Mouse (Mus musculus) lung, postnatal 0 days (tissue): Measurements from ENCODE around the gene Ccr7. TPM values are rescaled to one million over a fixed set of nuclear protein-coding genes. Genes with fewer than 3 reads are reported as not detected.
A peak's percentile ranks its signal among the peaks of the same experiment; 100 is the strongest.

Experiments used
- ATAC-seq: fragments of 200-750 bp; cut with Nextera tagmentation; 2 replicates; pipeline ENCODE4 v1.8.0; 2017; ENCODE audit warnings: moderate library complexity
- DNase-seq: peaks from one replicate; pipeline ENCODE4 v3.0.0-alpha.2; 2016; ENCODE audit warnings: low spot score
- H3K27ac ChIP-seq: fragments of 300-500 bp; sonication (generic); 2 replicates; pipeline ENCODE4 v1.5.1; 2014; ENCODE audit warnings: antibody characterized with exemption, mild to moderate bottlenecking, low read length, mixed read lengths
- H3K27me3 ChIP-seq: fragments of 300-500 bp; sonication (generic); replicated peaks from 2 replicates; pipeline ENCODE4 v1.6.1; 2014; ENCODE audit warnings: low read length, mixed read lengths; ENCODE audit not compliant: insufficient read depth
- H3K36me3 ChIP-seq: fragments of 300-500 bp; sonication (generic); 2 replicates; pipeline ENCODE4 v1.6.1; 2014; ENCODE audit warnings: low read length, mixed read lengths; ENCODE audit not compliant: insufficient read depth
- H3K4me1 ChIP-seq: fragments of 300-500 bp; sonication (generic); 2 replicates; pipeline ENCODE4 v1.6.1; 2014; ENCODE audit warnings: antibody characterized with exemption, low read depth, low read length, mixed read lengths; ENCODE audit not compliant: insufficient read depth
- H3K4me2 ChIP-seq: fragments of 300-500 bp; sonication (generic); replicated peaks from 2 replicates; pipeline ENCODE4 v1.6.1; 2014; ENCODE audit warnings: low read depth, mild to moderate bottlenecking, low read length, moderate library complexity, mixed read lengths
- H3K4me3 ChIP-seq: fragments of 300-500 bp; sonication (generic); 2 replicates; pipeline ENCODE4 v1.5.1; 2014; ENCODE audit warnings: low read depth, low read length
- H3K9ac ChIP-seq: fragments of 300-500 bp; sonication (generic); replicated peaks from 2 replicates; pipeline ENCODE4 v1.6.1; 2014; ENCODE audit warnings: low read depth, mild to moderate bottlenecking
- H3K9me3 ChIP-seq: fragments of 300-500 bp; sonication (generic); 2 replicates; pipeline ENCODE4 v1.6.1; 2016; ENCODE audit warnings: low read length, mixed read lengths
- CTCF ChIP-seq: IDR thresholded peaks from 2 replicates; pipeline ENCODE4 v1.5.1; 2016; ENCODE audit warnings: antibody characterized with exemption, mild to moderate bottlenecking
- EP300 ChIP-seq: IDR thresholded peaks from 2 replicates; pipeline ENCODE4 v1.6.1; 2016; ENCODE audit warnings: antibody characterized with exemption, mild to moderate bottlenecking, control low read depth
- WGBS: fragments of 180-500 bp; shearing (Covaris S2); extraction: QIAGEN DNeasy Blood & Tissue Kit; methylation state at CpG from one replicate; pipeline ENCODE4 v1.1.7; 2014; 5-methylcytosine and 5-hydroxymethylcytosine counted together
- polyA plus RNA-seq: library from polyadenylated mRNA; unstranded; fragments of >200 nt; fragmentation: Nextera tagmentation; extraction: Ambion mirVana; gene quantifications from 2 replicates; pipeline ENCODE4 v1.2.1, GENCODE M21; 2015

Gene Ccr7
- polyA plus RNA-seq, 1 experiment from 2014 or later: 0.69 TPM

- ATAC-seq: peak; percentile 50
- H3K27me3 ChIP-seq: no peaks in the 10 kb centered on the region
- peaks cover 18% of the 10 kb centered on the region; the same call in 1 of the 2 replicates for H3K4me1 ChIP-seq
- TF ChIP-seq EP300: no peak
- TF ChIP-seq CTCF: peak; percentile 99
- H3K27ac ChIP-seq: no peak overlapping the region
- peak; percentile 77 for DNase-seq
- H3K9me3 ChIP-seq: no peaks in the 10 kb centered on the region
- WGBS: 48% methylated on average over 19 of the region's 19 CpGs
- no peaks in the 10 kb centered on the region for H3K36me3 ChIP-seq
- H3K4me2 ChIP-seq: no peak overlapping the region
- no peak overlapping the region for H3K4me3 ChIP-seq
- no peak overlapping the region for H3K9ac ChIP-seq
These were observed 4.7 kb downstream of the Ccr7 start for GRCm38 (mm10) chr11:99149898-99150757.

GRCm38 (mm10) chr11:99148896-99149703, 5.8 kb downstream of the Ccr7 start:
- no peak overlapping the region for H3K4me3 ChIP-seq
- ATAC-seq (no peak), DNase-seq (no peak)
- peaks cover 18% of the 10 kb centered on the region; the same call in 1 of the 2 replicates for H3K4me1 ChIP-seq
- no peaks in the 10 kb centered on the region for H3K9me3 ChIP-seq
- H3K9ac ChIP-seq: no peak overlapping the region
- no peak for TF ChIP-seq CTCF
- TF ChIP-seq EP300: no peak
- H3K27me3 ChIP-seq: no peaks in the 10 kb centered on the region
- H3K4me2 ChIP-seq: no peak overlapping the region
- no peaks in the 10 kb centered on the region for H3K36me3 ChIP-seq
- WGBS: 17% methylated on average over 16 of the region's 16 CpGs
- no peak overlapping the region for H3K27ac ChIP-seq

GRCm38 (mm10) chr11:99148400-99148799, 6.5 kb downstream of the Ccr7 start:
- ATAC-seq (no peak), DNase-seq (no peak)
- TF ChIP-seq CTCF (no peak), EP300 (no peak)
- H3K9me3 ChIP-seq: no peaks in the 10 kb centered on the region
- H3K4me1 ChIP-seq: peaks cover 18% of the 10 kb centered on the region; the same call in 1 of the 2 replicates
- no peak overlapping the region for H3K4me2 ChIP-seq
- H3K27me3 ChIP-seq: no peaks in the 10 kb centered on the region
- no peak overlapping the region for H3K9ac ChIP-seq
- no peak overlapping the region for H3K27ac ChIP-seq
- no peaks in the 10 kb centered on the region for H3K36me3 ChIP-seq
- 58% methylated on average over 8 of the region's 8 CpGs for WGBS
- no peak overlapping the region for H3K4me3 ChIP-seq

GRCm38 (mm10) chr11:99147920-99148289, 7.0 kb downstream of the Ccr7 start:
- no peak overlapping the region for H3K4me2 ChIP-seq
- DNase-seq (no peak), ATAC-seq (peak; percentile 18; the same call in 1 of the 2 replicates)
- peaks cover 18% of the 10 kb centered on the region; the same call in 1 of the 2 replicates for H3K4me1 ChIP-seq
- H3K27me3 ChIP-seq: no peaks in the 10 kb centered on the region
- WGBS: 27% methylated on average over 2 of the region's 4 CpGs
- H3K36me3 ChIP-seq: no peaks in the 10 kb centered on the region
- peak overlapping the region; percentile 73 for H3K27ac ChIP-seq
- no peak overlapping the region for H3K9ac ChIP-seq
- H3K4me3 ChIP-seq: no peak overlapping the region
- no peaks in the 10 kb centered on the region for H3K9me3 ChIP-seq
- TF ChIP-seq CTCF: no peak
- TF ChIP-seq EP300: no peak

GRCm38 (mm10) chr11:99147041-99147919, 7.6 kb downstream of the Ccr7 start:
- Histone ChIP-seq H3K27ac (peak overlapping the region; percentile 73), H3K27me3 (no peaks in the 10 kb centered on the region), H3K9ac (no peak overlapping the region), H3K4me3 (no peak overlapping the region), H3K9me3 (no peaks in the 10 kb centered on the region), H3K4me2 (no peak overlapping the region), H3K36me3 (no peaks in the 10 kb centered on the region), H3K4me1 (peaks cover 18% of the 10 kb centered on the region; the same call in 1 of the 2 replicates)
- DNase-seq (peak; percentile 82), ATAC-seq (peak; percentile 69)
- peak; percentile 76 for TF ChIP-seq EP300
- no peak for TF ChIP-seq CTCF
- 26% methylated on average over 17 of the region's 17 CpGs for WGBS
